Mouse (Mus musculus): ENCODE measurements around the gene Myh8. TPM values are rescaled to one million over a fixed set of nuclear protein-coding genes. Genes with fewer than 3 reads are reported as not detected.

The Myh8 gene
- not detected for polyA plus RNA-seq (2014; fragmentation: Illumina TruSeq; extraction: RNeasy Lipid Tissue Mini Kit (QIAGEN cat#74804); ENCODE audit: low read depth, low replicate concordance)

GRCm38 (mm10) chr11:67276601-67277174 lies at the start of gene Myh8:
Gene Myh8 (plus strand): TSS chr11:67277124.

GRCm38 (mm10) chr11:67237481-67238079 lies 39.3 kb upstream of the Myh8 start, which contains the start of gene Myh4:
Gene Myh4 (plus strand): TSS chr11:67238029.

GRCm38 (mm10) chr11:67321358-67321757 lies 44.4 kb downstream of the Myh8 start, which contains the start of gene Myh13:
Gene Myh13 (plus strand): TSS chr11:67321658.

Other genes with a start within 250 kb of the Myh8 start
- 50.1 TPM for gene Adprm, start 224.5 kb upstream of the Myh8 start, polyA plus RNA-seq (2014; fragmentation: Illumina TruSeq; extraction: RNeasy Lipid Tissue Mini Kit (QIAGEN cat#74804); ENCODE audit: low read depth, low replicate concordance)
- 15.9 TPM for gene Sco1, start 224.5 kb upstream of the Myh8 start, polyA plus RNA-seq (2014; fragmentation: Illumina TruSeq; extraction: RNeasy Lipid Tissue Mini Kit (QIAGEN cat#74804); ENCODE audit: low read depth, low replicate concordance)
- gene Myh3, start 198.8 kb upstream of the Myh8 start, polyA plus RNA-seq (2014; fragmentation: Illumina TruSeq; extraction: RNeasy Lipid Tissue Mini Kit (QIAGEN cat#74804); ENCODE audit: low read depth, low replicate concordance): not detected
- gene Myh2, start 106.1 kb upstream of the Myh8 start, polyA plus RNA-seq (2014; fragmentation: Illumina TruSeq; extraction: RNeasy Lipid Tissue Mini Kit (QIAGEN cat#74804); ENCODE audit: low read depth, low replicate concordance): not detected
- 0.08 TPM for gene Myh1, start 77.1 kb upstream of the Myh8 start, polyA plus RNA-seq (2014; fragmentation: Illumina TruSeq; extraction: RNeasy Lipid Tissue Mini Kit (QIAGEN cat#74804); ENCODE audit: low read depth, low replicate concordance)
- gene Myh4, start 39.1 kb upstream of the Myh8 start, polyA plus RNA-seq (2014; fragmentation: Illumina TruSeq; extraction: RNeasy Lipid Tissue Mini Kit (QIAGEN cat#74804); ENCODE audit: low read depth, low replicate concordance): not detected
- not detected for gene Myh13, start 44.5 kb downstream of the Myh8 start, polyA plus RNA-seq (2014; fragmentation: Illumina TruSeq; extraction: RNeasy Lipid Tissue Mini Kit (QIAGEN cat#74804); ENCODE audit: low read depth, low replicate concordance)
- gene Gas7, start 178.3 kb downstream of the Myh8 start, polyA plus RNA-seq (2014; fragmentation: Illumina TruSeq; extraction: RNeasy Lipid Tissue Mini Kit (QIAGEN cat#74804); ENCODE audit: low read depth, low replicate concordance): 1.9 TPM

Measured in liver, adult 10 weeks (tissue).